Mouse (Mus musculus) liver, embryonic 15.5 days (tissue): ENCODE measurements around the gene Duxf3. TPM values are rescaled to one million over a fixed set of nuclear protein-coding genes. Genes with fewer than 3 reads are reported as not detected.
A peak's percentile ranks its signal among the peaks of the same experiment; 100 is the strongest.
"Not testable (repeated sequence)": the region's sequence is repeated elsewhere in the genome, so short reads cannot be mapped to it uniquely, and the experiment has no call there.

Source experiments
- ATAC-seq: fragments of 200-750 bp; cut with Nextera tagmentation; 2 replicates; pipeline ENCODE4 v1.8.0; 2017; ENCODE audit warnings: moderate number of reproducible peaks, mild to moderate bottlenecking, moderate library complexity; ENCODE audit not compliant: insufficient read depth
- H3K27ac ChIP-seq: fragments of 300-500 bp; sonication (generic); replicated peaks from 2 replicates; pipeline ENCODE4 v1.5.1; 2015; ENCODE audit warnings: mild to moderate bottlenecking, inconsistent platforms
- H3K27me3 ChIP-seq: fragments of 300-500 bp; sonication (generic); 2 replicates; pipeline ENCODE4 v1.6.1; 2015; ENCODE audit warnings: mild to moderate bottlenecking, inconsistent platforms
- H3K36me3 ChIP-seq: fragments of 300-500 bp; sonication (generic); replicated peaks from 2 replicates; pipeline ENCODE4 v1.6.1; 2015; ENCODE audit warnings: moderate library complexity, mild to moderate bottlenecking, inconsistent platforms
- H3K4me1 ChIP-seq: fragments of 300-500 bp; sonication (generic); replicated peaks from 2 replicates; pipeline ENCODE4 v1.6.1; 2015; ENCODE audit warnings: inconsistent platforms
- H3K4me2 ChIP-seq: fragments of 300-500 bp; sonication (generic); 2 replicates; pipeline ENCODE4 v1.6.1; 2015; ENCODE audit warnings: moderate library complexity, mild to moderate bottlenecking, inconsistent platforms
- H3K4me3 ChIP-seq: fragments of 300-500 bp; sonication (generic); replicated peaks from 2 replicates; pipeline ENCODE4 v1.5.1; 2015; ENCODE audit warnings: mild to moderate bottlenecking, inconsistent platforms
- H3K9ac ChIP-seq: fragments of 300-500 bp; sonication (generic); 2 replicates; pipeline ENCODE4 v1.6.1; 2015; ENCODE audit warnings: moderate library complexity, mild to moderate bottlenecking, inconsistent platforms
- H3K9me3 ChIP-seq: fragments of 300-500 bp; sonication (generic); replicated peaks from 2 replicates; pipeline ENCODE4 v1.6.1; 2016; ENCODE audit warnings: inconsistent platforms
- WGBS: fragments of 180-500 bp; shearing (Covaris S2); methylation state at CpG from one replicate; pipeline ENCODE4 v1.1.7; 2015; ENCODE audit warnings: mixed read lengths; ENCODE audit not compliant: insufficient replicate concordance; 5-methylcytosine and 5-hydroxymethylcytosine counted together
- polyA plus RNA-seq: library from polyadenylated mRNA; unstranded; fragments of >200 nt; fragmentation: Nextera tagmentation; extraction: Ambion mirVana; gene quantifications from 2 replicates; pipeline ENCODE4 v1.2.1, GENCODE M21; 2015

Gene Duxf3
- polyA plus RNA-seq, 1 experiment from 2014 or later = not detected

- H3K4me2 ChIP-seq, H3K27me3 ChIP-seq, H3K27ac ChIP-seq, H3K4me1 ChIP-seq, H3K36me3 ChIP-seq, H3K4me3 ChIP-seq, H3K9ac ChIP-seq: not testable (repeated sequence)
- peaks cover 14% of the 10 kb centered on the region for H3K9me3 ChIP-seq
- 53% methylated on average over 10 of the region's 10 CpGs for WGBS
- peak; percentile 21 for ATAC-seq
Observed at GRCm38 (mm10) chr10:58233054-58233739, 722 bp upstream of the Duxf3 start.

DNA sequence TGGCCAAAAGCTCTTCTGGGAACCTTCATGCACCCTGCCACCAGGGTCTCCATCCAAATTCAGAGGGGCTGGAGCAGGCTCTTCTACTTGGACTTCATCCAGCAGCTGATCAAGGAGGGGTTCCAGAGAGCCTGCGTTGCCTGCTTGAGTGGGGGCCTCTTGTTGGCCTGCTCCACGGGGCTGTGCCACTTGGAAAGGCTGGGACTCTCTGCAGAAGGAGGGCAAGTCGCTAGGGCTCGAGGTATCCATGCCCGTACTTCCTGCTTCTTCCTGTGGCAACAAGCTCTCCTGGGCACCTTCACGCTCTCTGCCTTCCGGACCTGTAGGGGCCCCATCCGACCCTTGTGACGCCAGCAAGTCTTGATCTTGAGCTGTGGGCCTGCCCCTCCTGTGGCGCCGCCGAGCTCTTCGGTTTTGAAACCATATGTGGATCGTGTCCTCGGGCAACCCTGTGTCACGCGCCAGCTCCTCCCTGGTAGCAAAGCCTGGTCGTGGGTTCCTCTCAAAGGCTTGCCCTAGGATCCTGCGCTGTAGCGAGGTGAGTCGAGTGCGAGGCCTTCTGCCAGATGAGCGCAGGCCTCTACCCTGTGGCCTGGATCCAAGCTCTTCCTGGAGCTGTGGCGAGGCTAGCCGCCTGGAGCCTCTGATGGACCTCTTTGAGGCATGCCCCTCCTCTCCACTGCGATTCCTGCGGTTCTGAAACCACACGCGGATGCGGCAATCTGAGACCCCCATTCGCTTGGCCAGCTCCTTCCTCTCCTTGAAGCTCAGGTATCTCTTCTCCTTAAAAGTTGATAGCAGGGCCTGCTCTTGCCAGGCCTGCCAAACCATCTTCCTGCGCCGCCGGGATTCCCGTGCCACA lies 465 bp downstream of the Duxf3 start:
- ATAC-seq = peak; percentile 63

DNA sequence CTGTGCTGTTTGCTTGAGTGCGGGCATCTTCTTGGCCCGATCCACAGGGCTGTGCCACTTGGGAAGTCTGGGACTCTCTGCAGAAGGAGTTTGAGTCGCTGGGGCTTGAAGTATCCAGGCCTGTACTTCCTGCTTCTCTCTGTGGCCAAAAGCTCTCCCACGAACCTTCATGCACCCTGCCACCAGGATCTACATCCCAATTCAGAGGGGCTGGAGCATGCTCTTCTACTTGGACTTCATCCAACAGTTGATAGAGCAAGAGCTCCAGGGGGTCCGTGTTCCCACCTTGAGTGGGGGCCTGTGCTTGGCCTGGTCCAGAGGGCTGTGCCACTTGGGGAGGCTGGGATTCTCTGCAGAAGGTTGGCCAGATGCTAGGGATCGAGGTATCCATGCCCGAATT lies 1.4 kb downstream of the Duxf3 start:
- not testable (repeated sequence) for H3K27me3 ChIP-seq, H3K9ac ChIP-seq, H3K4me1 ChIP-seq, H3K27ac ChIP-seq, H3K36me3 ChIP-seq, H3K4me2 ChIP-seq, H3K4me3 ChIP-seq
- WGBS = 65% methylated on average over 5 of the region's 7 CpGs
- ATAC-seq = 0 out of 2 replicates have a peak, but pooled peaks have one; percentile 8
- H3K9me3 ChIP-seq = peaks cover 17% of the 10 kb centered on the region

More for the DNA sequence above, 465 bp downstream of the Duxf3 start:
- not testable (repeated sequence) for H3K9ac ChIP-seq, H3K4me1 ChIP-seq, H3K27ac ChIP-seq, H3K27me3 ChIP-seq, H3K36me3 ChIP-seq, H3K4me2 ChIP-seq, H3K4me3 ChIP-seq
- H3K9me3 ChIP-seq = peaks cover 14% of the 10 kb centered on the region
- WGBS = 74% methylated on average over 35 of the region's 35 CpGs

- H3K27me3 ChIP-seq, H3K36me3 ChIP-seq, H3K27ac ChIP-seq, H3K4me2 ChIP-seq, H3K4me3 ChIP-seq, H3K9ac ChIP-seq, H3K4me1 ChIP-seq, ATAC-seq: not testable (repeated sequence)
- H3K9me3 ChIP-seq = peaks cover 17% of the 10 kb centered on the region
- 35% methylated on average over 3 of the region's 3 CpGs for WGBS
Observed at GRCm38 (mm10) chr10:58230021-58230420, 2.5 kb downstream of the Duxf3 start.

- not testable (repeated sequence) for H3K27ac ChIP-seq, H3K4me1 ChIP-seq, H3K9ac ChIP-seq, H3K4me3 ChIP-seq, H3K4me2 ChIP-seq, H3K36me3 ChIP-seq, ATAC-seq, H3K27me3 ChIP-seq
- WGBS = 81% methylated on average over 3 of the region's 6 CpGs
- H3K9me3 ChIP-seq = peaks cover 17% of the 10 kb centered on the region
Observed at GRCm38 (mm10) chr10:58227798-58228197, 4.7 kb downstream of the Duxf3 start.

GRCm38 (mm10) chr10:58226357-58226756 lies 6.1 kb downstream of the Duxf3 start:
- WGBS = 57% methylated on average over 4 of the region's 4 CpGs

DNA sequence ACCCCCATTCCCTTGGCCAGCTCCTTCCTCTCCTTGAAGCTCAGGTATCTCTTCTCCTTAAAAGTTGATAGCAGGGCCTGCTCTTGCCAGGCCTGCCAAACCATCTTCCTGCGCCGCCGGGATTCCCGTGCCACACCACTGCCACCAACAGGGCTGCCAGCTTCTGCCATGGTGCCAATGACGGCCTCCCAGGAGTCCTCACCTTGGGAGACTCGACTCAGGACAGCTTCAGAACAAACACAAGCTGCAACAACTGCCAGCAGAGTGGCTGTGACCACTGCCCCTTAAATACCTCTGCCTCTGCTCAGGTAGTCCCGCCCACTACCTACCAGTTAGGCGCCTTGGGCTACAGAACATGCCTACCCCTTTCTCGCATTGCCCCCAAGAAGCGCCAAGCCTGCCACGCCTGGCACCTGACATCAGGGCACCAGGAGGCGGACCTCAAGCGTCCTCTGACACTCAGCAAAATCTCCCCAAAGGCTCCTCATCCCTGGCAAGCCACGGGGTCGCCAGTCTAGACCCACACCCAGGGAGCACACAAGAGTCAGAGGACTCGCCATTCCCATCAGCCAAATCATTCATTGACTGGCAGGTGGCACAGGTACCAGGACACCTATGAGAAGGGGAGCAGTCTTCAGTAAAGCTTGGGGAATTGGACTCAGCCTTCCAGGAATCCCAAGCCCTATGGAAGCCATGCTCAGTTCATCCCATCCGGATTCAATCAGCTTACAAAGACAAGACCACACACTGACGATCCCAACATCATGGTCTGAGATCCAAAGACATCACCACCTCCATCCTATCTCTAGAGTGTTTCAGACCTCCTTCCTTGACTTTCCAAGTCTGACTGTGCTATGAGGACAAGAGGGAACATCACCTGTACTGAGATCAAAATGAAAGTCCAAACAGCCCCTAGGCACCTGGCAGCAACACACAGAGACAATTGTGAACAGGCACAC lies 7.4 kb downstream of the Duxf3 start, which contains the start of gene AW822073:
Gene AW822073, minus strand, starts transcription at position 104 of the 959 bp plus-strand sequence.
- not testable (repeated sequence) for H3K9ac ChIP-seq, H3K4me2 ChIP-seq, ATAC-seq, H3K9me3 ChIP-seq, H3K36me3 ChIP-seq, H3K27ac ChIP-seq, H3K27me3 ChIP-seq, H3K4me1 ChIP-seq, H3K4me3 ChIP-seq
- 66% methylated on average over 18 of the region's 18 CpGs for WGBS

More at GRCm38 (mm10) chr10:58226357-58226756, 6.1 kb downstream of the Duxf3 start:
- H3K27ac ChIP-seq, H3K4me3 ChIP-seq, H3K4me2 ChIP-seq, ATAC-seq, H3K4me1 ChIP-seq, H3K36me3 ChIP-seq, H3K9ac ChIP-seq, H3K27me3 ChIP-seq, H3K9me3 ChIP-seq: not testable (repeated sequence)

- H3K9me3 ChIP-seq, H3K27ac ChIP-seq, ATAC-seq, H3K36me3 ChIP-seq, H3K4me3 ChIP-seq, H3K27me3 ChIP-seq, H3K4me2 ChIP-seq, H3K4me1 ChIP-seq, H3K9ac ChIP-seq: not testable (repeated sequence)
- WGBS = 71% methylated on average over 31 of the region's 31 CpGs
Observed at GRCm38 (mm10) chr10:58223972-58224805, 8.3 kb downstream of the Duxf3 start.

DNA sequence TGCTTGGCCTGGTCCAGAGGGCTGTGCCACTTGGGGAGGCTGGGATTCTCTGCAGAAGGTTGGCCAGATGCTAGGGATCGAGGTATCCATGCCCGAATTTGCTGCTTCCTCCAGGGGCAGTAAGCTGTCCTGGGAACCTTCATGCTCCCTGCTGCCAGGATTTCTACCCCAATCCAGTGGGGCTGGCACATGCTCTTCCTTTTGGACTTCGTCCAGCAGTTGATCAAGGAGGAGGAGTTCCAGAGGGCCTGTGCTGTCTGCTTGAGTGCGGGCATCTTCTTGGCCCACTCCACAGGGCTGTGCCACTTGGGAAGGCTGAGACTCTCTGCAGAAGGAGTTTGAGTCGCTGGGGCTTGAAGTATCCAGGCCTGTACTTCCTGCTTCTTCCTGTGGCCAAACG lies 9.3 kb downstream of the Duxf3 start:
- H3K9ac ChIP-seq, H3K4me2 ChIP-seq, H3K36me3 ChIP-seq, H3K4me1 ChIP-seq, H3K27me3 ChIP-seq, H3K9me3 ChIP-seq, H3K4me3 ChIP-seq, ATAC-seq, H3K27ac ChIP-seq: not testable (repeated sequence)
- 59% methylated on average over 4 of the region's 6 CpGs for WGBS

DNA sequence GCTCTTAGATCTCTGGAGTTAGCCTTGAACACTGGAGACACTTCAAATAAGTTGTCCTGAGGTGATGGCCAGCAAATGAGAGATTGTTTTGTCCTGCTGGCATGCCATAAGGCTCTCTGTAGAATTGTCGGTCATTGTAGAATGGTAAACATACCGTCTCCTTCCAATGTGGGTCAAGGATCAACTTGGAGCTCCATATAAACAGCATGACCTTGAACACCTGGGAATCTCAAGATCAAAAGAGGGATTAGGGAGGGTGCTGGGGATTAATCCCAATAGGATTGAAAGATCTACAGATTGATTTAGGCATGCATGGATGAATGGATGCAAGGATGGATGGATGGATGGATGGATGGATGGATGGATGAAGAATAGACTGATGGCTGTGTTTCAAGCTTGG lies 10.9 kb downstream of the Duxf3 start:
- H3K9ac ChIP-seq, H3K4me1 ChIP-seq, ATAC-seq, H3K27me3 ChIP-seq, H3K36me3 ChIP-seq, H3K4me3 ChIP-seq, H3K9me3 ChIP-seq, H3K4me2 ChIP-seq, H3K27ac ChIP-seq: not testable (repeated sequence)
- WGBS = 79% methylated on average over 2 of the region's 2 CpGs
